Mouse (Mus musculus) embryonic facial prominence, embryonic 10.5 days (tissue): Measurements from ENCODE around the gene Coq4. TPM values are rescaled to one million over a fixed set of nuclear protein-coding genes. Genes with fewer than 3 reads are reported as not detected.
"Not testable (repeated sequence)": the region's sequence is repeated elsewhere in the genome, so short reads cannot be mapped to it uniquely, and the experiment has no call there.

ENCODE experiments used
- DNase-seq: peaks from one replicate; pipeline ENCODE4 v3.0.0-alpha.2; 2017; ENCODE audit warnings: low spot score
- H3K27ac ChIP-seq: fragments of 300-500 bp; sonication (generic); replicated peaks from 2 replicates; pipeline ENCODE4 v1.5.1; 2016; ENCODE audit warnings: mild to moderate bottlenecking
- H3K27me3 ChIP-seq: fragments of 300-500 bp; sonication (generic); replicated peaks from 2 replicates; pipeline ENCODE4 v1.6.1; 2016; ENCODE audit warnings: low read depth, mild to moderate bottlenecking; ENCODE audit not compliant: poor library complexity, severe bottlenecking
- H3K36me3 ChIP-seq: fragments of 300-500 bp; sonication (generic); replicated peaks from 2 replicates; pipeline ENCODE4 v1.6.1; 2016; ENCODE audit warnings: mild to moderate bottlenecking, moderate library complexity
- H3K4me1 ChIP-seq: fragments of 300-500 bp; sonication (generic); 2 replicates; pipeline ENCODE4 v1.6.1; 2016
- H3K4me3 ChIP-seq: fragments of 300-500 bp; sonication (generic); 2 replicates; pipeline ENCODE4 v1.5.1; 2016; ENCODE audit warnings: mild to moderate bottlenecking, moderate library complexity
- H3K9me3 ChIP-seq: fragments of 300-500 bp; sonication (generic); 2 replicates; pipeline ENCODE4 v1.6.1; 2016; ENCODE audit warnings: mild to moderate bottlenecking
- WGBS: fragments of 180-500 bp; shearing (Covaris S2); methylation state at CpG from one replicate; pipeline ENCODE4 v1.1.7; 2016; 5-methylcytosine and 5-hydroxymethylcytosine counted together
- polyA plus RNA-seq: library from polyadenylated mRNA; unstranded; fragments of >200 nt; fragmentation: Nextera tagmentation; extraction: Ambion mirVana; gene quantifications from 2 replicates; pipeline ENCODE4 v1.2.1, GENCODE M21; 2016

The Coq4 gene
- polyA plus RNA-seq, 1 experiment from 2014 or later, result 45.0 TPM

DNA sequence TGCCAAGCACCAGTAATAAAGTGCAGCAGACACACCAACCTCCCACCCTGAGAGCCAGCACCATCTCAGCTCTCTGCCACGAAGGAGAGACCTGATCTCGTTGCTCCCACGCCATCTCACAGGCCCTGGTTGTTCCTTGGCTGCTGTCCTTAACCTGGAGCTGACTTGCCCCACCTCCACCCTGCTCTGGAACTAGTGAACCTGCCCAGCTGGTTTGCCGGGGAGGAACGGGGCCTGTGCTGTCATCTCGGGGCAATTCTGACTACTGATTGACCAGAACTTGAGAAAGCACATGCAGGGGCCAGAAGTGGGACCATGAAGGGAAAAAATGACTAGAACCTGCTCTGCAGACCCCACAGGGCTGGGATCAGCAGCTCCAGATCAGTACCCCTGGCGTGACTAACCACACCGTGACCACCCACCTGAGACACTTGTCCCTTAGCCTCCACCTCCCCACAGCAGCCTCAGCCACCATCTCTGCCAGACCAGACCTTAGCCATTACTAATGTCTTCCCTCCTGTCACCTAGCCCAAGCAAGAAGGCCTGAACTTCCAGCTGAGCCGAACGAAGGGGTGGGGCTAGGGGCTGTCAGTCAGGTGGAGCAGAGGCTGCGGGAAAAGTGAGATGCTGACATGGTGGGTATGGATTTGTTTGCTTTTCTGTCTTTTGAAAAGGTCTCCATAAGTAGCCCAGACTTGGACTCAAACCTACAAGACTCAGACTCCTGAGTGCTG lies 19.1 kb upstream of the Coq4 start:
- H3K4me3 ChIP-seq, result no peak overlapping the region
- H3K36me3 ChIP-seq, result peaks cover 16% of the 10 kb centered on the region
- 71% methylated on average over 11 of the region's 11 CpGs for WGBS

DNA sequence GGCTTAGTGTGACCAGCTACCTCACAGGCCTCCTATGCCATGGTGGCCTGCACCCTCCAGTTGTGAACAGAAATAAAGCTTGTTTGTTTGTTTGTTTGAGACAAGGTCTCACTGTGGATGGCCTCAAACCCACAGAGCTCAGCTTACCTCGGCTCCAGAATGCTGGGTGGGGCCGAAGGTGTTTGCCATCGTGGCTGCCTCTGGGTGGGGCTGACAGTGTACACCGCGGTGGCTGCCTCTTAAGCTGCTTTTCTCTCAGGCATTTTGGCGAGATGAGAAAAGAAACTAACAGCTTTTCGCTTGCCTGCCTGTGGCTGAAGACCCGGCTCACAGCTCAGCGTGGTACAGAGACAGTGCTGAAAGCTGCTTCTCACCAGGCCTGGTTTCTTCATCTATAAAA lies 18.4 kb upstream of the Coq4 start:
- Histone ChIP-seq H3K4me3 (no peak overlapping the region), H3K36me3 (peaks cover 23% of the 10 kb centered on the region), H3K27me3 (no peaks in the 10 kb centered on the region), H3K9me3 (no peaks in the 10 kb centered on the region), H3K27ac (no peak overlapping the region), H3K4me1 (no peaks in the 10 kb centered on the region)
- no peak for DNase-seq
- 70% methylated on average over 9 of the region's 9 CpGs for WGBS

More for the DNA sequence above, 19.1 kb upstream of the Coq4 start:
- no peak for DNase-seq
- Histone ChIP-seq H3K27me3 (no peaks in the 10 kb centered on the region), H3K27ac (no peak overlapping the region), H3K9me3 (no peaks in the 10 kb centered on the region), H3K4me1 (no peaks in the 10 kb centered on the region)

DNA sequence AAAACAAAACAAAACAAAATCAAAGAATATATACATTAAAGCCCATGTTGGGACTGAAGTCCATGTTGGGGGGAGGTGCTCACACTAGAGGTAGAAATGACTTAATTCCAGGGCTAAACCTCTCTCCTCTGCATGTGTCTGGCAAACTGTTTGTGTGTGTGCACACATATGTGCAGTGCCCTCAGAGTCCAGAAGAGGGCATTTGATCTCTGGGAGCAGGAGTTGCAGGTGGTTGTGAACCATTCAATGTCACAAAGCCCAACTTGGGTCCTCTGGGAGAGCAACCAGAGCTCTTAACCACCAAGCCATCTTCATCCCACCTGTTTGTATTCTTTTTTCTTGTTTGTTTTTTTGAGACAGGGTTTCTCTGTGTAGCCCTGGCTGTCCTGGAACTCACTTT lies 17.1 kb upstream of the Coq4 start:
- Histone ChIP-seq H3K4me1 (no peaks in the 10 kb centered on the region), H3K4me3 (no peak overlapping the region)

DNA sequence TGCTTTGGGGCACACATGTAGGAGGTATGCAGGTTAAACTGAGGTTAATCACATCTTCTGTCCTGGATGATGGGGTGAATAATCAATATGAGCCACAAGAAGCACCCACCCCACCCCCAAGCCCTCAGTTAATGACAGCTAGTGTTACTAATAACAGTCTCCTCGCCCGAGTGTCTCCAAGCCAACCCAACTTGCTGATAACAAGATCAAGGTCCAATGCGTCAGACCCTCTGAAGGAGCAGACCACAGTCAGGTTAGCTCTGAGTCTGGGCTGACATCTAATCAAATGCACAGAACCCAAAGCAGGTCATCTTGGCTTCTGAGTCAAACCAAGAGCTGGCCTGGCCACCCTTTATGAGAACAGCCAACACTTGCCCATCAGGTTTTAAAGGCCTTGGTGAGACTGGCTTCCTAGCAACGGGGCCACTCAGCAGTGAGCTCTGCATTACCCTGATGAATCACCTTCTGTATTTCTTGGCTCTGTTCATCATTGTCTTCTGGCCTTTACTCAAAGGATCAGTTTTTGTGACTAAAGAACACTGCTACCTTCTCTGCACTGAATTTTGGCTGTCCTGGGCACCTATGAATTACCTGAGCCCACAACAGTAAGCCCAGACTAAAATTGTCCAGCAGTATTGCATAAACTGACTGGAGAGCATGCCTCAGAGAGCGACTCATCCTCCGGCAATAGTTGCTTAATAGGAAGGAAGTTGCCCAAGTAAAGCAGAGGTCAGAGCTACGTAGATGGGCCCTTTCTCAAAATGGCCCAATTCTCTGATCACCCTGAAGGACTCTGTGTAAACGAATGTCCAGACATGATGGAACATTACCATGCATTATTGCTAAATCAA lies 15.5 kb upstream of the Coq4 start:
- 85% methylated on average over 8 of the region's 8 CpGs for whole genome bisulfite sequencing
- H3K4me1 ChIP-seq, result no peaks in the 10 kb centered on the region
- peaks cover 44% of the 10 kb centered on the region for H3K36me3 ChIP-seq
- no peaks in the 10 kb centered on the region for H3K9me3 ChIP-seq
- no peak for DNase-seq
- H3K4me3 ChIP-seq, result no peak overlapping the region
- no peaks in the 10 kb centered on the region for H3K27me3 ChIP-seq
- H3K27ac ChIP-seq, result no peak overlapping the region

More for the DNA sequence above, 17.1 kb upstream of the Coq4 start:
- DNase-seq, result no peak
- Histone ChIP-seq H3K9me3 (no peaks in the 10 kb centered on the region), H3K27ac (no peak overlapping the region), H3K27me3 (no peaks in the 10 kb centered on the region), H3K36me3 (peaks cover 30% of the 10 kb centered on the region)

DNA sequence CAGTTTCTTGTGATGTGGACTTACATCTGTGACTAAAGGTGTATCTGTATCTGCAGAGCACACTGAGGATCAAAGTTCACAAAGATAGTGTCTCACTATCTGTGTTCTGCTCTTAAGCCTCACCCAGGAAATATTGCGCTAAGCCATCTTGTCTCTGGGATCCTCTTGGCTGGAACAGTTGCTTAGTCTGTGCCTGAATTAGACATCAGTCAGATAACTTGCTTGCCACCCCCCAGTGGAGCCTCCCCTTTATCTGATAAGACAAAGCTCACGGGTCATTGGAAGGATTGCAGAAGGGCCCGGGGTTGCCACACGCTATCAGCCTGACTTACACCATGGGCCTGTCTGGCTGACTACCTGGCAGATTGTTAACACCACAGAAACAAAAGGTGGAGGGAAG lies 14.0 kb upstream of the Coq4 start:
- 90% methylated on average over 4 of the region's 4 CpGs for WGBS

DNA sequence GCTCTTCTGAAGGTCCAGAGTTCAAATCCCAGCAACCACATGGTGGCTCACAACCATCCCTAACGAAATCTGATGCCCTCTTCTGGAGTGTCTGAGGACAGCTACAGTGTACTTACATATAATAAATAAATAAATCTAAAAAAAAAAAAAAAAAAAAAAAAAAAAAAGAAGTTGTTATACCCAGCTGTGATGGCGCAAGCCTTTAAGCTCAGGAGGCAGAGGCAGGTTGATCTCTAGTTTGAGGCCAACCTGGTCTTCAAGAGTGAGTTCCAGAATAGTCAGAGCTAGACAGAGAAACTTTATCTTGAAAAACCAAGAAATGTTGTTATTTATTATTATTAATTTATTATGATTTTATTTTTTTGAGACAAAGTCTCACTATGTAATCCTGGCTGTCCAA lies 6.0 kb upstream of the Coq4 start:
- not testable (repeated sequence) for H3K27ac ChIP-seq, DNase-seq, H3K4me1 ChIP-seq, H3K4me3 ChIP-seq, H3K27me3 ChIP-seq
- peaks cover 99% of the 10 kb centered on the region for H3K36me3 ChIP-seq
- 94% methylated on average over 2 of the region's 2 CpGs for WGBS
- peaks cover 11% of the 10 kb centered on the region for H3K9me3 ChIP-seq

More for the DNA sequence above, 14.0 kb upstream of the Coq4 start:
- DNase-seq, result no peak
- Histone ChIP-seq H3K27me3 (no peaks in the 10 kb centered on the region), H3K27ac (no peak overlapping the region), H3K4me3 (no peak overlapping the region), H3K9me3 (no peaks in the 10 kb centered on the region), H3K4me1 (no peaks in the 10 kb centered on the region), H3K36me3 (peaks cover 59% of the 10 kb centered on the region)

DNA sequence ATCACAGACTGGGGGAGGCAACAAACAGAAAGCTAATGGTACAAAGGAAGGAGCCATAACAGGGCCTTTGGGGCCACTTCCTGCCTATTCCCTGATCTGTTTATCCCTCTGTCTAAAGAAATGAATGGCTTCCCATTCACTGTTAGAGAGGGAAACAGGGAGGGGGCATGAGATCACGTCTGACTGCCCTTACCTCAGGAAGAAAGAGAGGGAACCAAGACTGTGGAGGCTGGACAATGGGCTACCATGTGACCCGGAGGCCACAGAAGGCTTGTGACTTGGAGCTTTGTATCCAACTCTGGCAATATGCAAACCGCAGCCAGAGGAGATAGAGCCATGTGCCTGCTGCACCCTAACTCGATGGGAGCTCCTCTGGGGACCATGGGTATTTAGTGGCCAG lies 3.0 kb upstream of the Coq4 start:
- H3K4me3 ChIP-seq, result no peak overlapping the region
- peaks cover 72% of the 10 kb centered on the region for H3K36me3 ChIP-seq
- H3K27ac ChIP-seq, result no peak overlapping the region
- peaks cover 11% of the 10 kb centered on the region for H3K9me3 ChIP-seq
- WGBS, result 70% methylated on average over 4 of the region's 4 CpGs
- H3K4me1 ChIP-seq, result peaks cover 20% of the 10 kb centered on the region
- no peaks in the 10 kb centered on the region for H3K27me3 ChIP-seq
- no peak for DNase-seq

DNA sequence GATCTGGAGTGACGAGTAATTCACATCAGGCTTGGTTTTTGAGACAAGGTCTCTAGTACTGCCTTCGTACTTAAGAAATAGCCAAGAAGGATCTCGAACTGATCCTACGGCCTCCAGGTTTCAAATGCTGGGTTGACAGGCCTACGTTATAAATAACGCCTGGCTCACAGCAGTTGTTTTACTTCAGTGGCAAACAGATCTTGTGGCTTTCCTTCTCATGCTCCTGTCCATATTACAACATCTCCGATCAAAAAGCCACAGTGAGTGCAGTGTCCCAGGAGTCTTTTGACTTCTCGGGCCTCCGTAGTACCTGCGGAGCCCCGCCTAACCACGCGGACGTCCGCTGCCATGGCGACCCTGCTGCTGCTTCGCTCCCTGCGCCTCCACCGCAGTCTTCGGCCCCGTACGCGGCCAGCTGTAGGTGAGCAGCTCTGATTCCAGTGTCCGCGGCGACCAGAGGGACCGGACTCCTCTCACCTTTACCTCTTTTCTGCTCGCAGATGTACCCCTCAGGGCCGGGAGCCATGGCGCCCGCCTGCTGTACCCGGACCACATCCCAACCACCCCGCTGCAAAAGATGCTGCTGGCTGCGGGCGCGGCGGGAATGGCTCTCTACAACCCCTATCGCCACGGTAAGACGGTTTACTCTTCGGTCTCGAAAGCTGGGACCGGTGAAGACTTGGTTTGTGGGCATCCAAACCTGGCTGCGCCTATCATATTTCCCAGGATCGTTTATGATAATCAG lies 816 bp downstream of the Coq4 start, which contains the start of gene Trub2:
Gene Trub2, minus strand, starts transcription at position 566 of the 745 bp plus-strand sequence.
- no peaks in the 10 kb centered on the region for H3K27me3 ChIP-seq
- H3K4me3 ChIP-seq, result peak within 1 kb of the TSS; percentile 75
- H3K9me3 ChIP-seq, result no peaks in the 10 kb centered on the region
- peak within 1 kb of the TSS; percentile 84 for H3K27ac ChIP-seq
- peaks cover 23% of the 10 kb centered on the region for H3K4me1 ChIP-seq
- H3K36me3 ChIP-seq, result peaks cover 69% of the 10 kb centered on the region
- WGBS, result under 1% methylated on average over 45 of the region's 45 CpGs
- peak; percentile 86 for DNase-seq

DNA sequence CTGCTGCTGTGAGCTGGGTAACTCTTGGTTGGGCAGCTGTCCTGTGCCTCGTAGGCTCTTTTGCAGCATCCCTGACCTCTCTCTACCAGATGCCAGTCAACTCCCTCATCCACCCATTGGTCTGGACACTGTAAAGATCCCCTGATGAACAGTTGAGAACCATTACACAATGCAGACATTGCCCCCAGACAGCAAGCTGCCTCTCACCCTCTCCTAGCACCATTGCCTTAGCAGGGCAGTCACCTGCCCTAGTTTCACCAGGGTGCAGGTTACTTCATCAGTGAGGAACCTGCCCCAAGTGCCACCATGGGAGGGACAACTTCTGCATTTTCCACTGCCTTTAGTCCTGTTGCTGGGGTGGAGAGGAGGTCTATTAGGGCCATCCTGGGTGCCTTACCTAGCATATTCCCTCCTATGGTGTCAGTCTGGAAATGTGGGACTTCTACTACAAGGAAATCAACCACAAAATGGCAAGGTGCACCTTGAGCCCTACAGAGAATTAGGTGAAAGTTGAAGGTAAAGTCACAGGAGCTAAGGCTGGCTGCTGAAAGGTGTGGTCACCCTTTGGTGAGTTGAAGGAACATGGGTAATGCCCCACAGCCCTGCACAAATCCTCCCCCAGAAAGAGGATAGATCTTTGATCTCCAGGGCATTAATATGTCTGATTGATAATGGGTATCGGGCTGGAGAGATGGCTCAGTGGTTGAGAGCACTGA lies 5.6 kb downstream of the Coq4 start:
- no peak for DNase-seq
- Histone ChIP-seq H3K27ac (no peak overlapping the region), H3K36me3 (peaks cover 73% of the 10 kb centered on the region), H3K9me3 (no peaks in the 10 kb centered on the region), H3K4me1 (peaks cover 14% of the 10 kb centered on the region), H3K27me3 (no peaks in the 10 kb centered on the region), H3K4me3 (no peak overlapping the region)
- WGBS, result 94% methylated on average over 2 of the region's 2 CpGs

DNA sequence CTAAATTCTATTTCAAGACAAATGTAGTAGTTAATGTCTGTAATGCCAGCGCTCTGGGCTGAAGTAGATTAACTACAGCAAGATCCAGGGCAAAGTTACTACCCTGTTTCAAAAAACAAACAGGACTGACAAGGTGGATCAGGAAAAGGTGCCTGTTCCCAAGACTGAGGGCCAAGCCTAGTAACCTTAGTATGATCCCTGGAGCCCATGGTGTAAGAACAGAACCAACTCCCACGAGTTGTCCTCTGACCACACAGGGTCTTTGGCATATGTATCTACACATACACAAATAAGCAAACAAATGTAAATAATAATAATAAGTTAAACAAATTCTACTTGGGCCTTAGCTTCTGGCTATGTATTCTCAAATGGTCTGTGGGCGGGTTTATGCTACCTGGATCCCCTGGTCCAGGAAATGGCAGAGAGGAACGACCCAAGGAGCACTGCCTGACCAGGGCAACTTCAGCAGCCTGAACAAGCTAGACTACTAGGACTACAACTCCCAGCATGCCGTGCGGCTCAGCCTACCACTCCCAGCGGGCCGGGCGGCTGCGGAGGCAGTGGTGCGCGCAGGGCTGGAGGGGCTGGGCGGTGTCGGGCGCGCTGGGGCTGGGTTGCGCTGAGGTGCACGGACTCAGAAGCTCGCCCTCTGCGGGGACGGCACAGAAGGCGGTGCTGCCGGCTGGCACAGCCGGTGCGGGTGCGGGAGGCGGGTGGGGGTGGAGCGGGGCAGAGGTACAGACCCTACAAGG lies 15.0 kb downstream of the Coq4 start, which contains the start of gene Slc27a4:
Gene Slc27a4, plus strand, starts transcription at position 560 of the 752 bp plus-strand sequence.
- WGBS, result 6% methylated on average over 28 of the region's 28 CpGs
- H3K27ac ChIP-seq, result peak within 1 kb of the TSS; percentile 87
- peaks cover 19% of the 10 kb centered on the region for H3K4me1 ChIP-seq

DNA sequence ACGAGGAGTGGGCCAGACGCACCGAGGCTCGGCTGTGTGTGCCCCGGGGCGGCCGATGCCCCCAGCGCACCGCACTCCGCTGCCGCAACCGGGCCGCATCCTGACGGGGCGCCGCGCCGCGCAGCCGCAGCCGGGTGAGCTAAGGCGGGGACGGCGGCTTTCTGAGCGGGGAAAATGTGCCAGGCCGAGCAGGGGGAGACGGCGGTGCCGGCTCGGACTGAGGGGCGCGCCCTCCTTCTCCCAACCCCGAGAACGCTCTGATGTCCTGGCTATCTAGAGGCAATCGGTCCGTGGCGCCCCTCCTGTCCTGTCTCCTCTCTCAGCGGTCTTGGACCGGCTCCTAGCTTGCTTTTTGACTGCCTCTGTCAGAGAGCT lies 15.5 kb downstream of the Coq4 start:
- no peaks in the 10 kb centered on the region for H3K9me3 ChIP-seq
- peak overlapping the region; percentile 96 for H3K4me3 ChIP-seq
- WGBS, result under 1% methylated on average over 39 of the region's 39 CpGs
- H3K36me3 ChIP-seq, result peaks cover 39% of the 10 kb centered on the region
- H3K4me1 ChIP-seq, result peaks cover 19% of the 10 kb centered on the region
- H3K27ac ChIP-seq, result peak overlapping the region; percentile 87
- no peak for DNase-seq
- peaks cover 10% of the 10 kb centered on the region; the same call in 1 of the 2 replicates for H3K27me3 ChIP-seq

More for the DNA sequence above, 15.0 kb downstream of the Coq4 start, which contains the start of gene Slc27a4:
- H3K36me3 ChIP-seq, result peaks cover 35% of the 10 kb centered on the region
- no peaks in the 10 kb centered on the region for H3K9me3 ChIP-seq
- peak; percentile 95 for DNase-seq
- H3K4me3 ChIP-seq, result peak within 1 kb of the TSS; percentile 96
- H3K27me3 ChIP-seq, result peaks cover 10% of the 10 kb centered on the region; the same call in 1 of the 2 replicates
